Mouse (Mus musculus) liver, adult 2 months (tissue): ENCODE measurements around the gene Gstt1.

Experiments used
- CTCF ChIP-seq: fragments of 200-500 bp; IDR thresholded peaks from 2 replicates; pipeline ENCODE4 v1.5.1; 2011; ENCODE audit warnings: low read depth, low read length, control low read depth
- POLR2A ChIP-seq: fragments of 200-500 bp; IDR thresholded peaks from 2 replicates; pipeline ENCODE4 v1.6.1; 2011; ENCODE audit warnings: low read length, control low read depth; ENCODE audit not compliant: insufficient read depth; ENCODE audit errors: extremely low read depth

- TF ChIP-seq CTCF (no peak), POLR2A (no peak)
These were observed 25.4 kb upstream of the Gstt1 start for GRCm38 (mm10) chr10:75823782-75824181.
